Mouse (Mus musculus) midbrain, postnatal 0 days (tissue): ENCODE data around the gene Bicd1. TPM values are rescaled to one million over a fixed set of nuclear protein-coding genes. Genes with fewer than 3 reads are reported as not detected.
A peak's percentile ranks its signal among the peaks of the same experiment; 100 is the strongest.
"Not testable (repeated sequence)": the region's sequence is repeated elsewhere in the genome, so short reads cannot be mapped to it uniquely, and the experiment has no call there.

ENCODE experiments used
- ATAC-seq: fragments of 200-750 bp; cut with Nextera tagmentation; 2 replicates; pipeline ENCODE4 v1.8.0; 2017; ENCODE audit warnings: moderate number of reproducible peaks, mild to moderate bottlenecking, moderate TSS enrichment, moderate library complexity; ENCODE audit not compliant: low FRiP score
- DNase-seq: peaks from one replicate; pipeline ENCODE4 v3.0.0-alpha.2; 2015; ENCODE audit warnings: low spot score
- H3K27ac ChIP-seq: fragments of 300-500 bp; sonication (generic); 2 replicates; pipeline ENCODE4 v1.5.1; 2014; ENCODE audit warnings: low read depth, mild to moderate bottlenecking, low read length, mixed read lengths
- H3K27me3 ChIP-seq: fragments of 300-500 bp; sonication (generic); 2 replicates; pipeline ENCODE4 v1.6.1; 2014; ENCODE audit warnings: low read length, control low read depth, mixed read lengths; ENCODE audit not compliant: insufficient read depth
- H3K36me3 ChIP-seq: fragments of 300-500 bp; sonication (generic); 2 replicates; pipeline ENCODE4 v1.6.1; 2014; ENCODE audit warnings: low read length, control low read depth, mixed read lengths; ENCODE audit not compliant: insufficient read depth
- H3K4me1 ChIP-seq: fragments of 300-500 bp; sonication (generic); 2 replicates; pipeline ENCODE4 v1.6.1; 2014; ENCODE audit warnings: mild to moderate bottlenecking, control low read depth, antibody characterized with exemption, low read length, mixed read lengths; ENCODE audit not compliant: insufficient read depth
- H3K4me2 ChIP-seq: fragments of 300-500 bp; sonication (generic); 2 replicates; pipeline ENCODE4 v1.6.1; 2014; ENCODE audit warnings: low read depth, mild to moderate bottlenecking, low read length, mixed read lengths; ENCODE audit not compliant: poor library complexity, severe bottlenecking
- H3K4me3 ChIP-seq: fragments of 300-500 bp; sonication (generic); 2 replicates; pipeline ENCODE4 v1.5.1; 2014; ENCODE audit warnings: low read depth, mild to moderate bottlenecking, low read length, moderate library complexity
- H3K9ac ChIP-seq: fragments of 300-500 bp; sonication (generic); replicated peaks from 2 replicates; pipeline ENCODE4 v1.6.1; 2014; ENCODE audit warnings: mild to moderate bottlenecking, low read length, moderate library complexity, mixed read lengths; ENCODE audit not compliant: poor library complexity, severe bottlenecking
- H3K9me3 ChIP-seq: fragments of 300-500 bp; sonication (generic); 2 replicates; pipeline ENCODE4 v1.6.1; 2016; ENCODE audit warnings: low read length, control low read depth
- CTCF ChIP-seq: IDR thresholded peaks from 2 replicates; pipeline ENCODE4 v1.5.1; 2016; ENCODE audit warnings: antibody characterized with exemption, mild to moderate bottlenecking
- WGBS: fragments of 180-500 bp; shearing (Covaris S2); extraction: QIAGEN DNeasy Blood & Tissue Kit; methylation state at CpG from one replicate; pipeline ENCODE4 v1.1.7; 2014; 5-methylcytosine and 5-hydroxymethylcytosine counted together
- polyA plus RNA-seq: library from polyadenylated mRNA; unstranded; fragments of >200 nt; fragmentation: Nextera tagmentation; extraction: Ambion mirVana; gene quantifications from 2 replicates; pipeline ENCODE4 v1.2.1, GENCODE M21; 2015
- total RNA-seq: library from RNA; depleted of rRNA; stranded (reverse); fragments of >200 nt; gene quantifications from 2 replicates; pipeline ENCODE4 v1.2.3, GENCODE M21; 2014

Bicd1 gene
- total and polyA plus RNA-seq, 2 experiments from 2014 or later, result 40.4 to 41.5 TPM

GRCm38 (mm10) chr6:149439140-149439539 lies 30.5 kb downstream of the Bicd1 start:
- Histone ChIP-seq H3K4me3 (no peak overlapping the region), H3K27me3 (no peaks in the 10 kb centered on the region), H3K9ac (no peak overlapping the region), H3K9me3 (no peaks in the 10 kb centered on the region), H3K4me1 (no peaks in the 10 kb centered on the region), H3K36me3 (no peaks in the 10 kb centered on the region), H3K27ac (no peak overlapping the region), H3K4me2 (no peak overlapping the region)
- peak; percentile 26 for TF ChIP-seq CTCF
- 89% methylated on average over 1 of the region's 1 CpGs for WGBS
- ATAC-seq (no peak), DNase-seq (no peak)

- Histone ChIP-seq H3K27ac (no peak overlapping the region), H3K9me3 (no peaks in the 10 kb centered on the region), H3K9ac (no peak overlapping the region), H3K4me1 (no peaks in the 10 kb centered on the region), H3K4me3 (no peak overlapping the region), H3K36me3 (no peaks in the 10 kb centered on the region), H3K4me2 (no peak overlapping the region), H3K27me3 (no peaks in the 10 kb centered on the region)
- DNase-seq, result peak; percentile 89
- 19% methylated on average over 1 of the region's 1 CpGs for WGBS
- no peak for TF ChIP-seq CTCF
- no peak for ATAC-seq
Measured at GRCm38 (mm10) chr6:149442884-149443283, 34.2 kb downstream of the Bicd1 start.

- WGBS, result 89% methylated on average over 10 of the region's 10 CpGs
- no peaks in the 10 kb centered on the region for H3K36me3 ChIP-seq
- H3K9ac ChIP-seq, result no peak overlapping the region
- DNase-seq (no peak), ATAC-seq (no peak)
- no peak overlapping the region for H3K4me3 ChIP-seq
- no peaks in the 10 kb centered on the region for H3K4me1 ChIP-seq
- H3K9me3 ChIP-seq, result no peaks in the 10 kb centered on the region
- H3K4me2 ChIP-seq, result no peak overlapping the region
- no peaks in the 10 kb centered on the region for H3K27me3 ChIP-seq
- no peak overlapping the region for H3K27ac ChIP-seq
- TF ChIP-seq CTCF, result no peak
Measured at GRCm38 (mm10) chr6:149445854-149446253, 37.2 kb downstream of the Bicd1 start.

- Histone ChIP-seq H3K4me1 (no peaks in the 10 kb centered on the region), H3K27ac (no peak overlapping the region), H3K9me3 (no peaks in the 10 kb centered on the region), H3K4me3 (no peak overlapping the region), H3K27me3 (no peaks in the 10 kb centered on the region), H3K4me2 (no peak overlapping the region), H3K9ac (no peak overlapping the region), H3K36me3 (no peaks in the 10 kb centered on the region)
- ATAC-seq, result no peak
- DNase-seq, result no peak
- TF ChIP-seq CTCF, result no peak
Measured at GRCm38 (mm10) chr6:149457324-149457723, 48.6 kb downstream of the Bicd1 start.

GRCm38 (mm10) chr6:149460971-149461370 lies 52.3 kb downstream of the Bicd1 start:
- no peaks in the 10 kb centered on the region for H3K4me1 ChIP-seq
- no peak overlapping the region for H3K4me3 ChIP-seq
- H3K27ac ChIP-seq, result no peak overlapping the region
- H3K27me3 ChIP-seq, result no peaks in the 10 kb centered on the region
- H3K9me3 ChIP-seq, result no peaks in the 10 kb centered on the region
- H3K36me3 ChIP-seq, result no peaks in the 10 kb centered on the region
- H3K4me2 ChIP-seq, result no peak overlapping the region
- ATAC-seq, result no peak
- TF ChIP-seq CTCF, result no peak
- WGBS, result 6% methylated on average over 1 of the region's 1 CpGs
- no peak overlapping the region for H3K9ac ChIP-seq
- DNase-seq, result no peak

- DNase-seq (no peak), ATAC-seq (no peak)
- Histone ChIP-seq H3K9me3 (no peaks in the 10 kb centered on the region), H3K4me2 (no peak overlapping the region), H3K4me1 (no peaks in the 10 kb centered on the region), H3K9ac (no peak overlapping the region), H3K36me3 (no peaks in the 10 kb centered on the region), H3K27ac (no peak overlapping the region), H3K4me3 (no peak overlapping the region), H3K27me3 (no peaks in the 10 kb centered on the region)
- 77% methylated on average over 15 of the region's 15 CpGs for WGBS
- TF ChIP-seq CTCF, result no peak
Measured at GRCm38 (mm10) chr6:149471477-149471876, 62.8 kb downstream of the Bicd1 start.

- WGBS, result 86% methylated on average over 6 of the region's 6 CpGs
- not testable (repeated sequence) for DNase-seq
Measured at GRCm38 (mm10) chr6:149472441-149472840, 63.8 kb downstream of the Bicd1 start.

GRCm38 (mm10) chr6:149481868-149482267 lies 73.2 kb downstream of the Bicd1 start:
- not testable (repeated sequence) for H3K4me1 ChIP-seq, H3K4me3 ChIP-seq, H3K36me3 ChIP-seq, H3K27ac ChIP-seq, H3K4me2 ChIP-seq, H3K9ac ChIP-seq, DNase-seq, H3K27me3 ChIP-seq, H3K9me3 ChIP-seq, ATAC-seq
- WGBS, result 93% methylated on average over 5 of the region's 5 CpGs

More at GRCm38 (mm10) chr6:149472441-149472840, 63.8 kb downstream of the Bicd1 start:
- H3K9ac ChIP-seq, H3K27me3 ChIP-seq, ATAC-seq, H3K4me1 ChIP-seq, H3K4me3 ChIP-seq, H3K9me3 ChIP-seq, H3K36me3 ChIP-seq, H3K4me2 ChIP-seq, H3K27ac ChIP-seq: not testable (repeated sequence)
